Comparison of ENCODE assay signal across 17 mouse cellular contexts in the genomic region with DNA sequence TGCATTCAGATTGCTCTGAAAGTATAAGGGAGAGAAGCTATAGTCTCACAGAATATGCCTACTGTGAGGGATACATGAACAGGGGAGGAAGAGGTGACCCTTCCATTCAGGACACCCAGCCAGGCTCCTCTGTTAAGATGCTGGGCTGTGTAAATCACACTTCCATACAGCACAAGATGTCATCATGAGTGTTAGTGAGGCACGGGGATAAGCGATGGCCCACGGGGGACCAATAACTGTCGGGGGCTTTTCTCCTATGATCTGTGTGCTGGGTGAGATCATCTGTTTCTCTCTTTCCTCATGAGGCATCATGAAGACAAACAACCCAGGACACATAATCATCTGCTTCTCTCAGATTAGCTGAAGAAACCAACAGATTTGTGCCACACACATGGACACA.
DNase-seq lines count a peak whose midpoint lies in the region; ATAC-seq and TF ChIP-seq lines count a peak whose summit lies in the region.
"Had no signal": no experiment of that assay in that cellular context is flagged by ENCODE, and none has a peak within 500 bp of the region (broad histone marks: within the 10 kb centered on the region; RNA-seq: fewer than 3 reads in every experiment).

No protein-coding gene starts in this region.

- TF ChIP-seq CTCF in small intestine, adult 2 months (IDR thresholded peaks at IDR 0.05; ENCODE audit: extremely low read depth, insufficient read length, insufficient replicate concordance, low read depth, low read length), result no peak

- H3K36me3 ChIP-seq in midbrain, embryonic 12.5 days, result peaks cover 15% of the 10 kb centered on the region
- H3K36me3 ChIP-seq in midbrain, embryonic 11.5 days (ENCODE audit: control insufficient read depth, insufficient read depth, low read length), result no peaks in the 10 kb centered on the region
- 0 out of 2 replicates have a peak, but pooled peaks cover 3% of the 10 kb centered on the region for H3K36me3 ChIP-seq in midbrain, embryonic 15.5 days (replicated peaks)
- no peaks in the 10 kb centered on the region; the same call in 1 of the 2 replicates for H3K36me3 ChIP-seq in small intestine, adult 2 months (ENCODE audit: control insufficient read depth, insufficient read depth, low read length)

- ATAC-seq in midbrain, embryonic 12.5 days (ENCODE audit: low FRiP score, low read depth), result no peak
- no peak for ATAC-seq in midbrain, embryonic 11.5 days (ENCODE audit: low FRiP score)
- no peak for ATAC-seq in midbrain, embryonic 15.5 days (replicated peaks)
- ATAC-seq: forebrain, embryonic 15.5 days; intestine, embryonic 16.5 days had no signal

- H3K4me2 ChIP-seq in midbrain, embryonic 12.5 days (replicated peaks), result no peak overlapping the region
- no peak overlapping the region for H3K4me2 ChIP-seq in midbrain, embryonic 11.5 days
- no peak overlapping the region for H3K4me2 ChIP-seq in midbrain, embryonic 15.5 days
- H3K4me2 ChIP-seq: forebrain, embryonic 15.5 days; heart, embryonic 11.5 days had no signal

- peak; percentile 17 for DNase-seq in embryo, embryonic 11.5 days (ENCODE audit: low read depth, low spot score)
- DNase-seq in embryo, embryonic 10 days (ENCODE audit: low spot score), result no peak
- DNase-seq in midbrain, embryonic 11.5 days (ENCODE audit: low spot score, missing footprints), result no peak
- no peak for DNase-seq in cerebellum, adult 9-10 months
- DNase-seq: adrenal gland, postnatal 14 days; cerebellum, adult 2 months; kidney, postnatal 25 days; layer of hippocampus, postnatal 36 days; lung, postnatal 4 days; thymus, adult 18-20 months; thymus, postnatal 36 days had no signal

- peaks cover 7% of the 10 kb centered on the region; the same call in 1 of the 2 replicates for H3K4me1 ChIP-seq in midbrain, embryonic 12.5 days
- H3K4me1 ChIP-seq in midbrain, embryonic 11.5 days (ENCODE audit: control insufficient read depth, insufficient read depth, low read length), result no peaks in the 10 kb centered on the region
- peaks cover 14% of the 10 kb centered on the region for H3K4me1 ChIP-seq in midbrain, embryonic 15.5 days
- peaks cover 2% of the 10 kb centered on the region; the same call in 1 of the 2 replicates for H3K4me1 ChIP-seq in small intestine, adult 2 months (ENCODE audit: control insufficient read depth, insufficient read depth, insufficient read length, low read length)
- H3K4me1 ChIP-seq: forebrain, embryonic 15.5 days had no signal

- no peak overlapping the region for H3K4me3 ChIP-seq in midbrain, embryonic 12.5 days
- no peak overlapping the region for H3K4me3 ChIP-seq in midbrain, embryonic 11.5 days (ENCODE audit: low read depth, low read length)
- H3K4me3 ChIP-seq in midbrain, embryonic 15.5 days, result no peak overlapping the region
- H3K4me3 ChIP-seq in small intestine, adult 2 months (ENCODE audit: low read depth, low read length), result no peak overlapping the region
- H3K4me3 ChIP-seq: forebrain, embryonic 15.5 days had no signal

- H3K27me3 ChIP-seq in midbrain, embryonic 12.5 days, result no peaks in the 10 kb centered on the region
- no peaks in the 10 kb centered on the region for H3K27me3 ChIP-seq in midbrain, embryonic 11.5 days (ENCODE audit: control insufficient read depth, insufficient read depth, low read length)
- no peaks in the 10 kb centered on the region for H3K27me3 ChIP-seq in midbrain, embryonic 15.5 days (replicated peaks)
- H3K27me3 ChIP-seq in small intestine, adult 2 months (ENCODE audit: control insufficient read depth, insufficient read depth, low read length), result no peaks in the 10 kb centered on the region
- H3K27me3 ChIP-seq: forebrain, embryonic 15.5 days had no signal

- no peak overlapping the region for H3K9ac ChIP-seq in midbrain, embryonic 12.5 days (replicated peaks)
- H3K9ac ChIP-seq in midbrain, embryonic 11.5 days (ENCODE audit: low read length), result no peak overlapping the region
- no peak overlapping the region for H3K9ac ChIP-seq in midbrain, embryonic 15.5 days
- H3K9ac ChIP-seq: forebrain, embryonic 15.5 days had no signal

- H3K27ac ChIP-seq in midbrain, embryonic 12.5 days (replicated peaks), result 0 out of 2 replicates have a peak overlapping the region, but pooled peaks have one; percentile 54
- H3K27ac ChIP-seq in midbrain, embryonic 11.5 days (ENCODE audit: low read depth, low read length), result no peak overlapping the region
- peak overlapping the region; percentile 56; the same call in 1 of the 2 replicates for H3K27ac ChIP-seq in midbrain, embryonic 15.5 days
- H3K27ac ChIP-seq in small intestine, adult 2 months (ENCODE audit: insufficient read depth, low read depth, low read length), result peak overlapping the region; percentile 31; the same call in 1 of the 2 replicates
- H3K27ac ChIP-seq: forebrain, embryonic 15.5 days had no signal

- TF ChIP-seq POLR2A in small intestine, adult 2 months (IDR thresholded peaks at IDR 0.05; ENCODE audit: low read depth, low read length), result no peak

- WGBS in midbrain, embryonic 12.5 days, result 88% methylated on average over 4 of the region's 4 CpGs
- WGBS in midbrain, embryonic 11.5 days, result 84% methylated on average over 4 of the region's 4 CpGs
- 78% methylated on average over 4 of the region's 4 CpGs for WGBS in midbrain, embryonic 15.5 days
- 78% methylated on average over 4 of the region's 4 CpGs for WGBS in small intestine, adult 2 months

- H3K9me3 ChIP-seq in midbrain, embryonic 12.5 days, result no peaks in the 10 kb centered on the region
- no peaks in the 10 kb centered on the region for H3K9me3 ChIP-seq in midbrain, embryonic 11.5 days (ENCODE audit: control insufficient read depth, low read length)
- H3K9me3 ChIP-seq in midbrain, embryonic 15.5 days, result no peaks in the 10 kb centered on the region
- H3K9me3 ChIP-seq: forebrain, embryonic 15.5 days had no signal
